Mouse (Mus musculus): ENCODE data around the gene Ldah.

Ldah gene

DNA sequence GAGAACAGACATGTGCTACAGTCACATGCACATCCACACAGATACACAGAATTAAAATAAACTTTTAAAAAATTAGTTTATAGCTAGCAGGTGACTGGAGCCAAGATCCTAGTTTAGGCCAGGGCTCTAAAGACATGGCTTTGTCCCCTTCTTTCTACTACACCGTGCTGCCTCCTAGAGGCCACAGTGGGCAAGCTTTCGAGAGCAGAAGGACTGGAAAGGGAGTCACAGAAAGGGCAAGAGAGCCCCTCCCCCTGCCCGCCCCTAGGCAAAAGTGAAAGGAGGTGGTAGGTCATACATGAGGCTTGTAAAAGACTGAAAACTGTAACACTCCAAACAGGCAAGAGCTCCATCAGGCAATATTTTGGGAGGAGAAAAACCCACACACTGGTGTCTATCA lies 80.1 kb downstream of the Ldah start:
- peak; percentile 32 for DNase-seq

DNA sequence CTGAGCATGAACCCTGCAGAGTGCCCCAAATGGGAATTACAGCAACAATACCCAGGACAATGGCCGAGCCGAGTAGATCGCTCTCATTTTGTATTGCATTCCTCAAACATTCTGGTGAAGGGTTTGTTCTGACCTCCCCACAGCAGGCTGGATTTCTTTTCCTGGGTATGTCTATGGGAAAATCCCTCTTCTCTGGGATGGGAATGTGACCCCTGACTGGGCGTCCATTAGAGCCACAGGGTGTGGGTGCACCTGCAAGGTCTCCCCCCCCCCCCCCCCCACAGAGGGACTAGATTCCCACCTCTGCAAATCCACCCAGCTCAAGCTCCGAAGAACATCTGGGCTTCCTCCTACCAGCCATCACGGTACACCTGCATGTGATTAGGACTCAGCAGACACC lies 81.2 kb downstream of the Ldah start:
- no peak for DNase-seq

DNA sequence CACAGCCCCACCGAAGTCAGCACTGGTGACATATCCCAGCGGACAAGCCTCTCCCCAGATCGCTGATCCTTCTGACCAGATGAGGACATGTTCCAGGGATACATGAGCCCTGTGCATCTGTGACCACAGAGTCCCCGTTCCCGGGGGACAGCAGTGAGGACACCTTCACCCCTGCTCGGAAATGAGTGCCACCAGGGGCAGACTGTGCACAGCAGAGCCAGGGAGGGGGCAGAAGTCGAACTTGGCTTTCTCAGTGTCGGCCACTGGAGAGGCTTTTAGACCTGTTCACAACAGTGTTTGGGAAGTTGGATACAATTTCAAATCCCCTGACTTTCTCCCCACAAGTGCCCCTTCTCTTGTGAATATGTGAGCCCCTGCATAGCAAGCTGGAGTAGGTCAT lies 81.6 kb downstream of the Ldah start:
- DNase-seq, result no peak

DNA sequence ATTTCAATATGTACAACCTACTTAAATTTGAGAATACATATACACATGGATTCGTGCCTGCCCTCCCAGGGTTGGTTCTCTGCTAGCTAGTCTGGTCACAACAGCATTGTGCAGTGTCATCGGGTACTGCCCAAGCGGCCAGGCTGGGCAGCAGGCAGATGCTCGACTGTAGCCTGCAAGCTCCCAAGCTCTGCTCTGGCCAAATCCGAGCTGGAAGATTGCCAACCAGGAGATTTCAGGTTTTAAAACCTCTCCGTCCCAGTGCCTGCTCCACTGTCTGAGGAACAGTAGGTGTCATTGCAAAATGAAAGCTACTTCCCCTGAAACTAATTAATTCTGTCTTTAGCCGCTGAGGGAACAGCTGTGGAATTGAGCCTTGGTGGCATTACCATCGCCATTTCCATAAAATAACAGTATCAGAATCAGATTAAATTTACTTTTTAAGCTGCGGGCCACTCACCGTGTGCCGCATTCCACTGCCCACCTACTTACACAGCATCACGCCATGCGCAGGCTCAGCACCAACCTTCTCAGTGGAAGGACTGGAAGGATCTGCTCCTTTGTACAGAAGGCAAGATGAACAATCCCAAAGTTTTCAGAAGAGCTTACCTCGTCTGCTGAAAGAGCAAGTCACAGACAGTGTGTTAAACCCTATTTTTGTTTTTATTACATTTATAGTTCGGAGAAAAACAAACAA lies 83.4 kb downstream of the Ldah start:
- DNase-seq, result no peak

DNA sequence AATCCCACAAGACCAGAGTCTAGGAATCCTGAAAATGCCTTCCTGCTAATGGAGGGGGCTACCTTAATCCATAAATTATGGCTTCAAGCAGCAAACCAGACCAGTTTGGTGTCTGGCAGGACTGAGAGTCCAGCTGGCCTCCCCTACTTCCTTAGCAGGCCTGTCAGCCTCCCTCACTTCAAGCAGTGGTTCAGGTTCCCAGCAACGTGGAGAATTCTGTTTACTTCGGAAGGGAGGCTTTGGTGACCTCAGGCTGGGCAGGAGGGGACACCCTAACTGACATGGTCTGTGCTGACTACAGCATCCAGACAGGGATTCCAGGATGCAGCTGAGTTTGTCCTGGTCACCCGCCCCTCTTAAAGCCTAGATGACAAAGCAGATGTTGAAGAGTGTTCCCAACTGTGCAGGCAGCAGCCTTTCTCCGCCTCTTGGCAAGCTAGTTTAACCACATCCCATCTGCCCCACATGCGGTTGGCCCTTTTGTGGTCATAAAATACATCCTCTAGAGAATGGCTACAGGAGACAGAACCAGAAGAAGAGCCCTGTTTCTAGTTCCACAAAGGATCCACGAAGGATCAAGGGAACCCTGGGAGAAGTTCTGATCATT lies 87.5 kb downstream of the Ldah start:
- peak; percentile 54 for DNase-seq

DNA sequence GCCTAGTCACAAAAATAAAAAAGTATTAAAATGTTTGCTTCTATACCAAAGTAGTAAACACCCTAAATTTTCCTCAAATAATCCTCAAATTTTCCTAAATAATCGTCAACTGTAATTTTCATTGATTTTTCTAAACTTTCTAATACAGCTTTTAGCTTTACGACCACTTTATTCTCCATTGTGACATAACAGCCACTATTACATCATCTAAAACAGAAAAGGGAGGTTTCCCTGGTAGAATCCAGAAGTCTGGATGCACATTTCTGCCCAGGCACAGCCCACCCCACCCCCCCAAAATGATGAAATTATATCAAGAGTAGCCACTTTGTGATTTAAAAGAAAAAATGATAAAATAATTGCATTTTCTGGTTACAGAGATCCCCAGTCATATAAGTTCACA lies 88.2 kb downstream of the Ldah start:
- DNase-seq, result no peak

DNA sequence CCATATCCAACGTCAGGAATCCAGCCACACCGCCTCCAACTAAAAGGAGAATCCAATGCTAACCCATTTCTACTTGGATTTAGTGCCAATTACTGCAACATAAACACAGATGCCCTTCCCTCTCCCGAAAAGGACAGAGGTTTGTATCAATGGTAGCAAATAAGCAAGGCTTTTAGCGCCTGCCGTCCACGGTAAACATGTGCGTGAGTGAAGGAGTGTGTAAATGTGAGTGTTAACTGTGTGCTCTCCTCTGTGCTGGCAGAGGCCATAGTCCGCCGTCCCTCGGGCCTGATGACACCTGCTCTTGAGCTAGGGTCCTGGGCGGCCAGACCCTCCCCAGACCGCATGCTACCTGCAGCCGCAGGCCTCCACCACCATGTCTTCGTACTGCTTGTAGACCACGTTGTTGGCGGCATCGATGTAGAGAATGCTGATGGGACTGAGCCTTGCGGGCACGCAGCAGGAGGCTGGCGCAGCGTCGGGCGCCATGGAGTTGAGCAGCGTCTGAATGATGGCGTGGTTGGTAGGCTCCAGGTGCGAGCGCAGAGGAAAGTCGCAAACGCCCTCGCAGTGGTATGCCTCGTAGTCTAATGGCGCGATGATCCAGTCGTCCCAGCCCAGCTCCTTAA lies 89.8 kb downstream of the Ldah start:
- no peak for DNase-seq

DNA sequence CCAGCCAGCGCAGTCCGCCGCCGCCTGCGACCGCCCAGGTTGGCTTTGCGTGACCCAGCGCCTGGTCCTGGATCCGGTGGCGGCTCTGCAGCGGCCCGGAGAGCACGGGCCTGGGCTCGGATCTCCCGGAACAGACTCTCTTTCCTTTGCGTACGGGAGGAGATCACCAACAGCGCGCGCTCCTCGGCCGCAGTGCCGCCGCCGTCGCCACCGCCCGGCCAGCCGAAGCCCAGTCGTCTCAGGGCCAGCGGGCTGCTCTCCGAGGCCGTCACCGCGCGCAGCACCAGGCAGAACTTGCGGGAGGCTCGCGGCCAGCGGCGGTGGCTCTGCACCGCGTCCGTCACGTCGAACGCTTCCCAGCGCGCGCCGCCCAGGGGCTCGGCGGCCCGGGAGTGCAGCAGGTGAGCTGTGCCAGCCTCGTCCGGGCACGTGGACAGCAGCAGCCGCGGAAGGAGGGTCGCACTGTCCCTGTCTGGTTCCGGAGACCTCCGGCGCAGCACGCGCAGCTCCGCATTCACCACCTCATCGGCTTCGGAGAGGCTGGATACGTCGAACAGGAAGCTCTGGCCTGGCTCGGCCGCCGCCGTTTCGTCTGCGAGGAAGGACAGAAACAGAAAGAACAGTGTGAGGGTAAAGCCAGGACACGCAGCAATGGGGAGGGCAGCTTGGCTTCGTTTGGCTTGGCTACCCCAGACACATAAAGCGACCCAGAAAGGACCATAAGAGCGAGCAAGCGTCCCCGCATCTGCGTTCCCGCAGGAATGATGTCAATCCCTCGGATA lies 90.6 kb downstream of the Ldah start:
- DNase-seq, result no peak

DNA sequence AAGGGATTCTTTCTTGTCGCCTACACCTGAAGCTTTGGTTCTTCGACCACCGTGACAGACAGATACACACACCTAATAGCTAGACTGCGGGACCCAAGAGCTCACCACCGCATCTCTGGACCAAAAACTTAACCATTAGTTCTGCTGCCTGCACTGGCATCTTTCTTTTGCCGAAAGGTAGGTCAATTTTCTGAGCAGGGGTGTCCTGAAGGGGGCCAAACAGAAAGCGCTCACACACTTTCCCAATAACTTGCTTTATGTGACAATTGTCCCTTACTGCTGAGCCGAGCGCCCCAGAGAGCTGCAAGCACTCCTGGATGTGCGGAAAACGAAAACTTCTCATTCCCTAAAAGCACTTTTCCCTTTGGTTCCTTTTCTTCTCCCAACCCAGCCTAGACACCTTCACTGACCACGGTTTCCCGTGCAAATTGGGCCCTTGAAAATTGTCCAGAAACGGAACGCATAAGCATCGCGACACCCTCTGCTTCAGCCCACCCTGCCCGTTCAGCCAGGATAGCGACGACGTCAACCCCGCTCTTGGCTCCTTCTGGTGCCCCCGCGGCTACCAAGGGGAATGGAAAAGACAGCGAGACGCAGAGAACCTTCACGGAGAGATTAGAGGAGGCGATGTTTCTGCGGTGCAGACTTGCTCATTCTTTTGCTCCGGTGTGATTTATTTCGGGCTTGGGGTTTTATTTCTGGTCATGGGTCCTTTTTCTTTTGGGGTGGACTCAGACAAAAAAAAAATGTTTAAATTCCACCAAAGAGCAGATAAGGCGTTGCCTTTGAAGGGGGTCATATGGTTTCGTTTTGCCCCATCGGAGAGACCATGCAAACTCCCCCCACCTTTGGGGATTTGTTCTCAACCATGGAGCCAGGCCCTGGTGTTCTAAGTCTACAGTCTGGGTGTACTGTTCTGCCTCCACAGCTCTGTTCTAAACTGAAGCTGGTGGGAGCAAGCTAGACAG lies 91.5 kb downstream of the Ldah start:
- DNase-seq, result no peak

DNA sequence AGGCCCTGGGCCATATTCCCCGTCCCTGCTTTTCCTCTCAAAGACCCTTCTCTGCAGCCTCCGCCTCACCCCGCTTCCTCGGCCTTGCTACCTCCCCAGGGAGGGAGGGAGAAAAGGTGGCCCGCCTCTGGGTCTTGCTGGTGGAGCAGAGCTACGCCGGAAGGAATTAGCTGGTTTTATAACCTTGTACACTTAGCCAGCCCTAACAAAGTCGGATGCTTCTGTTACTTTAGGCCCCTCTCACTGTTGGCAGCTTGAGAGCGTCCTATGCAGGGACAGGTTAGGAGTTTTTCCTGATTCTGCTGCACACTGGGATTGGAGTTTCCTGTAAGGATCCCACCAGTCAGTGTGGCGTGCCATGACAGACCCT lies 92.2 kb downstream of the Ldah start:
- DNase-seq, result no peak

DNA sequence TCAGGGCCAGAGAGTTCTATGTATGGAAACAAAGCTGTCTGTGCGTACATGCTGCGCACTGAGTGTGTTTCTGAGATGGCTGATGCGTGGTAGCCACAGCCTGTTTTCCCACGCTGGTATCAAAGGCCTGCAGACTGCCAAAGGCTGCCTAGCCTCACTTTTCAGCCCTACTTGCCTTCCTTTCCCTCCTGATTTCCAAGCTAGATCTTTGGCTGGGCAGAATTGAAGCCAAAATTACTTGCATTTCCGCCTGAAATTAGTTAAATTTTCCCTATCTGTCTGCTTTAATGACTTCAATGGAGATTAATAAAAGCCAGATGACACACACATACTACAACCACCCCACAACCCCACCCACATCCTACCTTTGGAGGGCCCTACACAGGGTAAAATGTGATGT lies 92.6 kb downstream of the Ldah start:
- DNase-seq, result no peak

DNA sequence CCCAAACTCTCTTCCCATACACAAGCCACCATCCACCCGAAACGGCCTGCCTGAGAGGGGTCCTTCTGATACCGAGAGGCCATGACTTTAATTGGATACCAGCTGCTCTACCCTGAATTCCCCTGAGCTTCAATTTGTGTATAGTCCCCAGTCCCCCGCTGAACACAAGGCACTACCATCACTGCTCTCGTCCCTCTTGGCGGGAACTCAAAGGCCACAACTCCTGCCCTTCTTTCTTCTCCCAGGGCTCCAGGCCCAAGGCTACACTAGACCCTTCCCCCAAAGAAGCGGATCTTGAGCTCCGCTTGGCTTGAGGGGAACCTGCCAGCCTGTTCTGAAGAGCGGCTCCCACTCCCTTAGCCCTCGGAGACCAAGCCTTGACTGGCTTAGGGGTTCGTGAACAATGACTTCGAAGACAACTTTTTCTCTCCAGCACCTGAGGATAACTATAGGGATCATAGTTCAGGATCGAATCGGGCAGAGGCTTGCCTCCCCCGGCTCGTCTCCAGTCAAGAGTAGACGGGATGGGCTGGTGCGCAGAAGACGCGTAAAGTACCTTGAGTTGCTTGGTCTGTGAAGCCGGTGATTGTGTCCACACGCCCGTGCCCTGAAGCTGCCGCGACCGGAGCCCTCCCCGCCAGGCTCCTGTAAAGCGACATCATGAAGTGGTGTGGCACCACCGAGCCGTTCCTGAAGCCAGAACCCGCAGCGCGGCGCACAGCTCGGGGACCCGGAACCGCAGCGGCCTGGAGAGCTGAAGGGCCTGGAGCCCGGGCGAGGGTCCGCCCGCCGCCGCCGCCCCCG lies 93.3 kb downstream of the Ldah start:
- no peak for DNase-seq

DNA sequence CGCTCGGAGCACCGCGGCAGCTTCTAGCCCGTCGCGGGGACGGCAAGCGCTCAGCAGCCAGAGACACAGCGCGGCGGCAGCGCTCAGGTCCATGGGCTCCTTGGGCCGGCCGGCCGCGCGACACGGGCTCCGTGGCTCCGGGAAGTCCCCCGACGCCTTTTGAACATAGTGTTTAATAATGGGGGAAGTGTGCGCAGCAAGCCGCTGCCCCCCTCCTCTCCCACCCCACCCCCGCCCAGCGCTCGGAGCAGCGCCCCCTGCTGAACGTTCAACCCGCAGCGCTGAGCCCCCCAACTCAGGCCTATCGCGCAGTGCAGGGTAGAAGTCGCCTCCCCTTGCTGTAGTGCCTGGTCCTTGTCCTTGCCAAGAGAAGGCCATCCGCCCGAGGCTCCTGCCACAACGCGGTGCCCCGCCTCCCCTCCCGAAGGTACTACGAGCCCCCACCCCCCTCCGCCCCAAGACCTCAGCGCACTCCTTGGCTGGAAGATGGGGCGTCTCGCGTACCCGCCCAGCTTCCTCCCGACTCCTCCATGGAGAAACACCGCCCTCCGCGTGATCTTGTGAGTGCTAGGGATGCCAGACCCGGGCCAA lies 94.0 kb downstream of the Ldah start, which contains the start of gene Gdf7:
Gene Gdf7, minus strand, starts transcription at position 114 of the 591 bp plus-strand sequence.
- DNase-seq, result no peak

DNA sequence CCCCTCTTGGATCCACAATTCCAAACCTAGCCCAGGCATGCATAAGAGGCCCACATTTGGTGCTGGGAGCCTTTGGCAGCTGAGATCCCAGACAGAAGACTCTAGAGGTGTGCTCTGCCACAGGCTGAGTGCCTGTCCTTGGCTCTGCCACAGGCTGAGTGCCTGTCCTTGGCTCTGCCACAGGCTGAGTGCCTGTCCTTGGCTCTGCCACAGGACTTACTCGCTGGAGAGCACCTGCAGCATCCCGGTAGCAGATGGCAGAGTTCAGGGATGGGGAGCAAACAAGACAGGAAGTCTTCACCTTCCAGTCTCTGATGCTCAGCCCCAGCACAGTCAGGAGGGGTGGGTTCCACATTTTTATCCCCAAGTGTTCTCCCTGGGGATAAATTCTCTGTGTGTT lies 97.4 kb downstream of the Ldah start:
- no peak for DNase-seq

DNA sequence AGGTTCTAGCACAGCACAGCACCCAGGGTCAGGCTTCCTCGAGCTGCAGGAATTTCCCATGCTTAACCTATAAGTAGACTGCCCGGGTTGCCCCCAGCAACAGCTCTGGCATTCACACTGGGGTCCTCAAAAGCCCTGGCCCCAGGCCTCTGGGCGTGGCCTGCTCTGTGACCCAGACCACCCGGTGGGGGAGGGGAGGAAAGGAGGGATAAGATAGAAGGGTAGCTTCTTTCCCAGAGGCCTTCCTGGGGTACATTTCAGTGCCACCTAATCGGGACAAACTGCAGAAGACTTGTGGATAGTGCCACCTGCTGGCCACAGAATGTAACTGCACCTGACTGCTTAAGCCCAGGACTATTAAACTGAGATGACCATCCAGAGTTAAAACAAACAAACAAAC lies 98.5 kb downstream of the Ldah start:
- DNase-seq, result peak; percentile 72

DNA sequence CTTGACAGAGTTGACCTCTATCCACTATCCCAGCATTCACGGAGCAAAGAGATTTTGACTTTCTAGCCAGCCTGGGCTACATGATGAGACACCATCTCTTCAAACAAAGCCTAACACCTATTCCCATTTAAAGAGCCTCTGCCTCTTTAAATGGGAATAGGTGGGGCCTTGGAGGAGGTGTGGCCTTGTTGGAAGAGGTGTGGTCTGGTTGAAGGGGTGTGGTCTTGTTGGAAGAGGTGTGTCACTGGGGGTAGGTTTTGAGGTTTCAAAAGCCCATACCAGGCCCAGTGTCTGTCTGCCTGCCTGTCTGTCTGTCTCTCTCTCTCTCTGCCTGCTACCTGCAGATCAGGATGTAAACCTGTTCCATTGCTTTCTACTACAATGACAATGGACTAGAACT lies 99.0 kb downstream of the Ldah start:
- peak; percentile 45 for DNase-seq

DNA sequence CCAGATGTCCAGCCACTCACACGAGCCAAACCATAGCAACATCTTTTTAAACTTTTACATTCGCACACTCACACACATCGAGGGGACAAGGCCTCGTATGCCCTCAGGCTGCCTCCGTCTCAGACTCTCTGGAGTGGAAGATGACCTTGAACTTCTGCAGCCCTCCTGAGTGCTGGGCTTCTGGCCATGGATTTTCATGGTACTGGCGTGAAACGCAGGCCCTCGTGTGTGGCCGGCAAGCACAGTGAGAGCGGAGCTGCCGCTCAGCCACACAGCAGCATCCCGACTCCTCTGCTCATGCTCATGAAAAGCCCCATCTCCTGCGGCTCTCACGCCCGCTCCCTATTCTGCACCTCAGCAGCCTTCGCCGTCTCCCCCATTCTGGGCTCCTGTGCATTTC lies 103.1 kb downstream of the Ldah start:
- DNase-seq, result no peak

DNA sequence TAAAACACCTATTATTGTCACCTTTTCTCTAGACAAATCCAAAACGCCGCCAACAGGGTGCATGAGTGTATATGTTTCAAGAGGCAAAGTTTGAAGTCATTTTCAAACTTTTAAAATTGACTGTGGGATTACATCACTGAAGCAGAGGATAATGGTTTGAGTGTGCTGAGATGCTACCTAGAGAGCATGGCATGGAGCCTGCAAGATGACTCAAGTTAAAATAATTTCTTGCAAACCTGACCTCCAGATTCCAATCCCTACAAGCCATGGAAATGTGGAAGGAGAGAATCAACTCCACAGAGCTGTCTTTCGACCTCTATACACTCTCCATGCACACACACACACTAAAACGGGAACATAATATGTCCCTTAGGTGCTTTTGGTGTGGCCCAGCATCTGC lies 104.4 kb downstream of the Ldah start:
- no peak for DNase-seq

DNA sequence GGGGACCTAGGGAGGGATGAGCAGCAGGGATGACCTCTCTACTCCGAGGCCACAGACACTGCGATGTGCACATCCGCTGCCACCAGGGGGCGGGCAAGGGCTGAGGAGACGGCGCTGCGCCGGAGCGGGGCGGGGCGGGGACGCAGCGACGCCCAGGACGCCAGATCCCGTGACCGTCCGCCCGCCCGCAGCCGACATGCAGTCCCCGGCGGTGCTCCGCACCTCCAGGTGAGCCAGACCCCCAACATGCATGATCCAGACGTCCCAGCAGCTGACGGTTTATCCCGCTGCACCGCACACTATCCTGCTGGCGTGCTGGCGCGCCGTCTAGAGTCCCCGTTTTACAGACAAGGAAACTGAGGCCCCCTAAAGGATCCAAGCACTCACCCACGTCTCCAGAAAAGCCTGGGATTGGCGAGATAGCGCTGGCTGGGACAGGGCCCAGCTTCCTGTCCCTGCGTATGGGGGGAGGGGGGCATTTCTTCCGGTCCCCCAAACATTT lies 105.4 kb downstream of the Ldah start, which contains the start of gene Hs1bp3:
Gene Hs1bp3, plus strand, starts transcription at position 163 of the 502 bp plus-strand sequence.
- peak; percentile 91 for DNase-seq

DNA sequence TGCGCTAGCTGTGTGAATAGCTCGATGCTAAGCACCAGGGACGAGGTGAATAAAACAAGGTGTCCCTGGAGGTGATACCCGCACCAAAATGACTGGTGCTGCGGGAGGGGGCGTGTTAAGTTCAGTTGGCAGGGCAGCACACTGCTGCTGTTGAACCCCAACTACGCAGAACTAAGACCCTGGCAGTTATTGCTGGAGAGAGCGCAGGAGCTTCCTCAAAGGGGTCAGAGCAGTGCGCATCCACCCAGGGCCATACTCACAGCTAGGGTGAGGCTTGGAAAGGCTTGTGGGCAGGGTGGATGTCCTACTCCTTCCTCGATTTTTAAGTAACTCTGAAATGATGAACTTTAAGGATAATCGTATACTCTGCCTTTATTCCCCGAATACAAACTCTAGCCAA lies 105.9 kb downstream of the Ldah start:
- DNase-seq, result no peak

DNA sequence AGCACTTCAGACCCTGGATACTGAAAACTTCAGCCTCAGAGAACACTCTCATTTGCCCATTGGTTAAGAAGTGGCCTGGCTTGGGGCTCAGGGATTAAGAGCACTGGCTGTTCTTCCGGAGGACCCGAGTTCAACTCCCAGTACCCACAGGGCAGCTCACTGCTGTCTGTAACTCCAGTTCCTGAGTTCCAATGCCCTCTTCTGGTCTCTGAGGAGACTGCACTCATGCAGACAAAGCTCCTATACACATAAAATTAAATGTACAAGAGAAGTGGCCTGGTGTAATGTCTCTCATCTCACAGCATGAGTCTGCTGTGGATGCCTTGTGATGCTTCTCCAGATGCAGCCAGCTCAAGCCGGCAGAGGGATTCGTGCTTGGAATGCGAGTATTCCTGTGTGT lies 108.6 kb downstream of the Ldah start:
- no peak for DNase-seq
